Mouse (Mus musculus) limb, embryonic 11.5 days (tissue): ENCODE results near the gene Prkd3. TPM values are rescaled to one million over a fixed set of nuclear protein-coding genes. Genes with fewer than 3 reads are reported as not detected.
A peak's percentile ranks its signal among the peaks of the same experiment; 100 is the strongest.

Source experiments
- ATAC-seq: fragments of 200-750 bp; cut with Nextera tagmentation; 2 replicates; pipeline ENCODE4 v1.8.0; 2017; ENCODE audit warnings: low read depth; ENCODE audit not compliant: insufficient number of reproducible peaks, low FRiP score, low TSS enrichment
- DNase-seq: peaks from one replicate; pipeline ENCODE4 v3.0.0-alpha.2; 2015; ENCODE audit warnings: low spot score
- H3K27ac ChIP-seq: fragments of 300-500 bp; sonication (generic); replicated peaks from 2 replicates; pipeline ENCODE4 v1.5.1; 2014; ENCODE audit warnings: low read depth, mild to moderate bottlenecking, low read length
- H3K27me3 ChIP-seq: fragments of 300-500 bp; sonication (generic); 2 replicates; pipeline ENCODE4 v1.6.1; 2014; ENCODE audit warnings: mild to moderate bottlenecking, low read length, mixed read lengths; ENCODE audit not compliant: control insufficient read depth, insufficient read depth
- H3K36me3 ChIP-seq: fragments of 300-500 bp; sonication (generic); 2 replicates; pipeline ENCODE4 v1.6.1; 2014; ENCODE audit warnings: mild to moderate bottlenecking, low read length, moderate library complexity, mixed read lengths; ENCODE audit not compliant: control insufficient read depth, insufficient read depth
- H3K4me1 ChIP-seq: fragments of 300-500 bp; sonication (generic); 2 replicates; pipeline ENCODE4 v1.6.1; 2014; ENCODE audit warnings: low read length, mixed read lengths; ENCODE audit not compliant: control insufficient read depth, insufficient read depth
- H3K4me2 ChIP-seq: fragments of 300-500 bp; sonication (generic); 2 replicates; pipeline ENCODE4 v1.6.1; 2014; ENCODE audit warnings: low read depth, mild to moderate bottlenecking, moderate library complexity; ENCODE audit not compliant: severe bottlenecking
- H3K4me3 ChIP-seq: fragments of 300-500 bp; sonication (generic); 2 replicates; pipeline ENCODE4 v1.5.1; 2014; ENCODE audit warnings: low read depth, low read length
- H3K9ac ChIP-seq: fragments of 300-500 bp; sonication (generic); 2 replicates; pipeline ENCODE4 v1.6.1; 2014; ENCODE audit warnings: mild to moderate bottlenecking, low read length
- H3K9me3 ChIP-seq: fragments of 300-500 bp; sonication (generic); 2 replicates; pipeline ENCODE4 v1.6.1; 2016; ENCODE audit warnings: low read length; ENCODE audit not compliant: control insufficient read depth
- WGBS: fragments of 180-500 bp; shearing (Covaris S2); extraction: QIAGEN DNeasy Blood & Tissue Kit; methylation state at CpG from one replicate; pipeline ENCODE4 v1.1.7; 2014; 5-methylcytosine and 5-hydroxymethylcytosine counted together
- polyA plus RNA-seq: library from polyadenylated mRNA; unstranded; fragments of >200 nt; fragmentation: Nextera tagmentation; extraction: Ambion mirVana; gene quantifications from 2 replicates; pipeline ENCODE4 v1.2.1, GENCODE M21; 2014

Prkd3 gene
- polyA plus RNA-seq, 1 experiment from 2014 or later: 55.4 TPM

GRCm38 (mm10) chr17:78937229-78937853 lies 83.3 kb downstream of the Prkd3 start:
- Histone ChIP-seq H3K9ac (peak overlapping the region; percentile 51), H3K4me2 (peak overlapping the region; percentile 61), H3K9me3 (no peaks in the 10 kb centered on the region), H3K4me3 (peak overlapping the region; percentile 90), H3K36me3 (peaks cover 13% of the 10 kb centered on the region), H3K27ac (no peak overlapping the region), H3K4me1 (no peaks in the 10 kb centered on the region), H3K27me3 (no peaks in the 10 kb centered on the region)
- DNase-seq (peak; percentile 24), ATAC-seq (peak; percentile 50; the same call in 1 of the 2 replicates)
- WGBS: 10% methylated on average over 26 of the region's 26 CpGs

DNA sequence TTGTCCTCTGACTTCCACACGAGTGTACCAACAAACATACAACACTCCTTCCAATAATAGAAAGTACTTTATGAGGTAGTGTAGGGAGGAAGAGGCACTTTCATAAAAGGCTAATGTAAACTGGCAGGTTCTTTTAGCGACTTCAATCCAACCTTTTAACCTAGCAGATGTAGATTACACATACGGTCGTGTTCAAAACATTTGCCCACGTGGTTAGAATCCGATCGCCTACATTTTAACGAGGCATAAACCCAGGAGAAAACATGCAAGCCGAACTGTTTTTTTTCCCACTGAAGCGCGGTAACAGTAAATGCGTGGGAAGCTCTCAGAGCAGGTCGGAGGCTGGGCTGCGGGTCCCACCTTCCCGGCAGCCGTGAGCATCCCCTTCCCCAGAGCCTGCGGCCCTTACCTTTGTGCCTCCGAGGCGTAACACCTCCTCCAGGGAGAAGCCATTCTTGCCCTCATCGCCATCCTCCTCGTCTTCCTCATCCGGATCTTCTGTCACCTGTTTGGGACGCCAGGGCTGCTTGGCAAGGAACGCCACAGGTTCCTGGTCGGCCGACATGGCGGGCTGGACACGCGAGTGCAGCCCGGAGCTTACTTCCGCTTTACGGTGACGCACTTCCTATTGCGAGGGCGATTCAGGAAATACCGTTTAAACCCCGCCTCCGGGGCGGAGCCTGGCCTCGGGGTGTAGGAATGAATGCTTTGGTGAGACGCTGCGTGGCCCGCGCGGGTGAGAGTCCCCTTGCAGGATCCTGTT lies 84.0 kb downstream of the Prkd3 start, which contains the start of the genes Cebpz and Ndufaf7:
TSS of gene Cebpz (minus strand) at position 601 of the 763 bp plus-strand sequence.
TSS of gene Ndufaf7 (plus strand) at position 671 of the 763 bp plus-strand sequence.
- no peaks in the 10 kb centered on the region for H3K27me3 ChIP-seq
- ATAC-seq (peak; percentile 98), DNase-seq (peak; percentile 99)
- H3K9me3 ChIP-seq: no peaks in the 10 kb centered on the region
- no peaks in the 10 kb centered on the region for H3K4me1 ChIP-seq
- H3K36me3 ChIP-seq: peaks cover 17% of the 10 kb centered on the region
- H3K27ac ChIP-seq: no peak within 1 kb of the TSS
- H3K4me3 ChIP-seq: peak within 1 kb of the TSS; percentile 90
- peak within 1 kb of the TSS; percentile 61 for H3K4me2 ChIP-seq
- peak within 1 kb of the TSS; percentile 72 for H3K9ac ChIP-seq
- WGBS: under 1% methylated on average over 45 of the region's 45 CpGs

DNA sequence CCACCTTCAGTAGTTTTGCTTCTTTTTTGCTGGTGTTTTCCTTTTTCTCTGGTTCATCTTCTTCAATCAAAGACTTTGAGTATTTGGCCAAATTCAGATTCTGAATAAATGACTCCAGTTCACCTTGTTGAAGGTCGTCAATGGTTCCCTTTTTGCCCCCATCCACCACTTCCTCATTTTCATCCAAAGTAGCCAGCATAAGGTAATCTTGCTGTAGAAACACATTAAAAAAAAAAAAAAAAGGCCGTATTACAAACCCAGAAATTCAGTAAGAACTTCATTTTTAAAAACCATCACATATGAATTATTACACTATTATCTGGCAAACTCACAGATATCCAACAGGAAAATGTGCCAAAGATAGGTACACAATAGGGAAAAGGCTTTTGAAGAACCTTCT lies 84.8 kb downstream of the Prkd3 start:
- Histone ChIP-seq H3K4me2 (peak overlapping the region; percentile 61), H3K4me3 (peak overlapping the region; percentile 90), H3K36me3 (peaks cover 17% of the 10 kb centered on the region), H3K9ac (peak overlapping the region; percentile 72; the same call in 1 of the 2 replicates), H3K27ac (no peak overlapping the region), H3K9me3 (no peaks in the 10 kb centered on the region), H3K27me3 (no peaks in the 10 kb centered on the region), H3K4me1 (no peaks in the 10 kb centered on the region)
- 84% methylated on average over 2 of the region's 2 CpGs for WGBS
- ATAC-seq (no peak), DNase-seq (no peak)

DNA sequence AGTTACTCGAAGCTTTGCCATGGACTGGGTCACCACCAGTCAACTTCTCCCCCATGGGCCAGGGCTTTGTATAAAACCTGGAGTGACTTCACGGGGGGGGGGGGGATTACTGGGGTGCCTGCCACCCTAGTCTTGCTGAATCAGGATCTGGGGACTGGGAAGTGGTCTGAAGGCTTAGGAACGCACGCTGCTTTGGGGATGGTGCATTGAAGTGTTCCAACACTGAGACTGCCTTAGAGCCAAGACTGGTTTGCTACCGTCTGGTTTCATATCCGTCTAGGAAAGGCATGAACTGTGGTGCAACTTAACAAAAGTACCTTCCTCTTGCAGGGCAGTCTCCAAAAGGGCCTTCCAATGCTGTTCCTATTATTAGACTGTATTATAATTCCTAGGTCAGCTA lies 102.9 kb downstream of the Prkd3 start:
- Histone ChIP-seq H3K4me2 (no peak overlapping the region; the same call in 1 of the 2 replicates), H3K36me3 (peaks cover 9% of the 10 kb centered on the region; the same call in 1 of the 2 replicates), H3K27ac (no peak overlapping the region), H3K27me3 (no peaks in the 10 kb centered on the region), H3K4me3 (no peak overlapping the region), H3K4me1 (no peaks in the 10 kb centered on the region), H3K9me3 (no peaks in the 10 kb centered on the region), H3K9ac (no peak overlapping the region)
- DNase-seq (no peak), ATAC-seq (no peak)
- WGBS: 54% methylated on average over 6 of the region's 6 CpGs

GRCm38 (mm10) chr17:78916899-78917298 lies 103.7 kb downstream of the Prkd3 start:
- Histone ChIP-seq H3K27me3 (no peaks in the 10 kb centered on the region), H3K27ac (peak overlapping the region; percentile 75; the same call in 1 of the 2 replicates), H3K4me1 (no peaks in the 10 kb centered on the region), H3K36me3 (peaks cover 9% of the 10 kb centered on the region; the same call in 1 of the 2 replicates), H3K4me2 (peak overlapping the region; percentile 72), H3K9me3 (no peaks in the 10 kb centered on the region), H3K4me3 (peak overlapping the region; percentile 56), H3K9ac (peak overlapping the region; percentile 77)
- WGBS: 3% methylated on average over 11 of the region's 11 CpGs
- ATAC-seq (peak; percentile 48), DNase-seq (no peak)

- WGBS: under 1% methylated on average over 37 of the region's 37 CpGs
- peaks cover 6% of the 10 kb centered on the region; the same call in 1 of the 2 replicates for H3K36me3 ChIP-seq
Observed at GRCm38 (mm10) chr17:78916369-78916813, 104.2 kb downstream of the Prkd3 start, which contains the start of gene Cebpzos. Gene Cebpzos, plus strand, starts transcription at chr17:78916500.

GRCm38 (mm10) chr17:78915772-78916171 lies 104.8 kb downstream of the Prkd3 start:
- 54% methylated on average over 6 of the region's 6 CpGs for WGBS
- Histone ChIP-seq H3K4me2 (peak overlapping the region; percentile 72), H3K4me1 (no peaks in the 10 kb centered on the region), H3K9me3 (no peaks in the 10 kb centered on the region), H3K9ac (peak overlapping the region; percentile 77; the same call in 1 of the 2 replicates), H3K27me3 (no peaks in the 10 kb centered on the region), H3K27ac (peak overlapping the region; percentile 75), H3K36me3 (peaks cover 3% of the 10 kb centered on the region; the same call in 1 of the 2 replicates), H3K4me3 (peak overlapping the region; percentile 56)
- 0 out of 2 replicates have a peak, but pooled peaks have one; percentile 8 for ATAC-seq
- no peak for DNase-seq

More at GRCm38 (mm10) chr17:78916369-78916813, 104.2 kb downstream of the Prkd3 start, which contains the start of gene Cebpzos:
- Histone ChIP-seq H3K27ac (peak within 1 kb of the TSS; percentile 75), H3K4me1 (no peaks in the 10 kb centered on the region), H3K9ac (peak within 1 kb of the TSS; percentile 77), H3K4me3 (peak within 1 kb of the TSS; percentile 56), H3K27me3 (no peaks in the 10 kb centered on the region), H3K9me3 (no peaks in the 10 kb centered on the region), H3K4me2 (peak within 1 kb of the TSS; percentile 72)
- DNase-seq: peak; percentile 93
- peak; percentile 94 for ATAC-seq

DNA sequence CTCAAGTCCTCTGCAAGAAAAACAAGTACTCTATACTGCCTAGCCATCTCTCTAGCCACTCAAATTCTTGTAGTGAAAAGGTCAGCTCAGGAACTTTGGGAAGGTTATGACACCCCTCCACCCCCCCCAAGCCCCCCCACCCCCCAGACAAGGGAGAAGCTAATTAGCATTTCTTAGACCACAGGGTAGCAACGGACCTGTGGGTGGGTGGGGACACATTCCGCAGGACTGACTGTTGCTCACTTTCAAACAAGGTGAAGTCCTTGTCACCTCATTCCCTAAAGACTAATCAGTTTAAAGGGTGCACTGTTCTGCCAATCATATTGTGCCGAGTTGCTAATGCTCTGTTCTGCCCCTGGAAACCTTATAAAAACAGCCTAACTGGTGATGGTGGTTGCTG lies 106.7 kb downstream of the Prkd3 start:
- no peak overlapping the region for H3K9ac ChIP-seq
- no peaks in the 10 kb centered on the region for H3K27me3 ChIP-seq
- no peak overlapping the region for H3K27ac ChIP-seq
- H3K9me3 ChIP-seq: no peaks in the 10 kb centered on the region
- ATAC-seq (no peak), DNase-seq (no peak)
- no peak overlapping the region for H3K4me3 ChIP-seq
- H3K4me1 ChIP-seq: no peaks in the 10 kb centered on the region
- no peak overlapping the region for H3K4me2 ChIP-seq
- 75% methylated on average over 3 of the region's 3 CpGs for WGBS
- H3K36me3 ChIP-seq: no peaks in the 10 kb centered on the region; the same call in 1 of the 2 replicates
